Mouse (Mus musculus): ENCODE data around the gene C8a. TPM values are rescaled to one million over a fixed set of nuclear protein-coding genes. Genes with fewer than 3 reads are reported as not detected.

Gene C8a
- polyA plus RNA-seq, 1 experiment from 2014 or later, result not detected

DNA sequence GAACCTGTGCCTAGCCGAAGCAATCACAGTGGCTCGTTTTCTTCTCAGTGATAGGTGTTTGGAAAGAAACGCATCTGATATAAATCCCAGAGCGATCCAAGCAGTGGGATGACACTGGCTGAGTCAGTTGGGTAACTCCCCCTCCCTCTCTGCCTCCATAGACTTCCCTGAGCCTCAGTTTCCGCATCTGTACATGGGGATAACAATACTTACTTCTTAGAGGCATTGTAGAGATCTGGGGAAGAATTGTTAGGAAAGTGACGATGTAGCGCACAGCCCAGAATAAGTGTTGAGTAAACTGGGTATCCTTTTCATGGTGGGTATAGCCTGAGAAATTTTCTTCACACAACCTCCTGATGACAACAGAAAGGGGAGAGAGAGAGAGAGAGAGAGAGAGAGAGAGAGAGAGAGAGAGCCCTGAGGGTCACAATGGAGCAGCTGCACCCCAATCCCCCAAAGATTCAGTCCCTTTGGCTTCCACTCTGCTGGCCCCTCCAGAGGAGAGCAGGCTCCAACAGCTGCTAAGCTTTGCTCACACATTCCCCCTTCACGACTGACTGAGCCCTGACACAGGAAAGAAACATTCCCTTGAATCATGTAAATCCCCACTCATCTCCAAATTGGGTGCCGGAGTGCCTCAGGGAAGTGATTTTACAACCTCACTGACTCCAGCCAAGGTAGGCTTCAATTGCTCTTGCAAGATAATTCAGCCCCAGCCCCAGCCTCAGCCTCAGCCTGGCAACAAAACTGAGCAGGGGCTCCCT lies 12.5 kb upstream of the C8a start:
- Histone ChIP-seq H3K27me3 (0 out of 2 replicates have a peak, but pooled peaks cover 7% of the 10 kb centered on the region), H3K4me2 (no peak overlapping the region), H3K36me3 (no peaks in the 10 kb centered on the region), H3K27ac (no peak overlapping the region), H3K4me3 (no peak overlapping the region), H3K4me1 (replicated peaks) (peaks cover 5% of the 10 kb centered on the region), H3K9me3 (replicated peaks) (no peaks in the 10 kb centered on the region), H3K9ac (no peak overlapping the region)
- ATAC-seq (replicated peaks; ENCODE audit: insufficient number of reproducible peaks, insufficient read depth, low FRiP score, low read depth), result no peak
- WGBS, result 73% methylated on average over 9 of the region's 9 CpGs

DNA sequence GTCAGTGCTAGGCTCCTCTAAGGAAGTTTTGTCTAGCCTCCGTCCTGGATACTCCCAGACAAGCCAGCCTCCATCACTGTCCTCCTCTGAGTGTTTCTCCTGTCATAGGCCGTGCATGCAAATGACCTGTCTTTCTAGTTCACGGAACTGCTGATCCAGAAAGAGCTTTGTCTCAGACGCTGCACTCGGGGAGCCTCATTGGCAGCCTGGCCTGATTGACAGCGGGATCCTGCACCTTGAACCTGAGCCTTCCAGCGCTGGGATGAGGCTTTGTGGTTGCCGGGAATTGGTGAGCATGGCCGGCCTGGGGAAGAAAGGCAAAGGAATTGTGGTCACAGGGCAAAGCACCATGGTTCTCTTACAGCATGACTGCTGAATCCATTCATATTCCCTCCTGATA lies 11.3 kb upstream of the C8a start:
- no peak for ATAC-seq (replicated peaks; ENCODE audit: insufficient number of reproducible peaks, insufficient read depth, low FRiP score, low read depth)
- H3K4me3 ChIP-seq, result no peak overlapping the region
- no peak overlapping the region for H3K4me2 ChIP-seq
- peaks cover 5% of the 10 kb centered on the region for H3K4me1 ChIP-seq (replicated peaks)
- 79% methylated on average over 9 of the region's 9 CpGs for WGBS
- H3K9me3 ChIP-seq (replicated peaks), result no peaks in the 10 kb centered on the region
- no peaks in the 10 kb centered on the region for H3K36me3 ChIP-seq
- no peak overlapping the region for H3K27ac ChIP-seq
- H3K9ac ChIP-seq, result no peak overlapping the region
- 0 out of 2 replicates have a peak, but pooled peaks cover 7% of the 10 kb centered on the region for H3K27me3 ChIP-seq

DNA sequence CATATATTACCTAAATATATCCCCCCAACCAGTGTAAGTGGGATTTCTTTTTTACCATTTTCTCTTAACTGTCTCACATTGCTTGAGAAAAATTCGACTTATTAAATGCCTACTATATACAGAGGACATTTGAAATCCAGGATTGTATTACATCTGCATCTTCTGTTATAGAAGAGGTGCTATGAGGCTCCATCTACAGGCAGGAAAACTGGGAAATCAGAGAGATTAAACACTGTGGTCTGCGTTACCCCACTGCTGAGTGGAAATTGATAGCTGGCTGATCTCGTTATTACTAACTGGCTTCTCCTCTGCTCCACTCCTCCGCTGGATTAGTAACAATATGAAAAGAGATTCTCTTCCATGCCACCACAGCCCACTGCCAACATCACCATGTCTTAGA lies 366 bp downstream of the C8a start:
- WGBS, result 69% methylated on average over 4 of the region's 4 CpGs
- Histone ChIP-seq H3K4me1 (replicated peaks) (no peaks in the 10 kb centered on the region), H3K9ac (no peak overlapping the region), H3K9me3 (replicated peaks) (no peaks in the 10 kb centered on the region), H3K4me2 (no peak overlapping the region), H3K36me3 (no peaks in the 10 kb centered on the region), H3K4me3 (no peak overlapping the region), H3K27me3 (no peaks in the 10 kb centered on the region), H3K27ac (no peak overlapping the region)
- no peak for ATAC-seq (replicated peaks; ENCODE audit: insufficient number of reproducible peaks, insufficient read depth, low FRiP score, low read depth)

DNA sequence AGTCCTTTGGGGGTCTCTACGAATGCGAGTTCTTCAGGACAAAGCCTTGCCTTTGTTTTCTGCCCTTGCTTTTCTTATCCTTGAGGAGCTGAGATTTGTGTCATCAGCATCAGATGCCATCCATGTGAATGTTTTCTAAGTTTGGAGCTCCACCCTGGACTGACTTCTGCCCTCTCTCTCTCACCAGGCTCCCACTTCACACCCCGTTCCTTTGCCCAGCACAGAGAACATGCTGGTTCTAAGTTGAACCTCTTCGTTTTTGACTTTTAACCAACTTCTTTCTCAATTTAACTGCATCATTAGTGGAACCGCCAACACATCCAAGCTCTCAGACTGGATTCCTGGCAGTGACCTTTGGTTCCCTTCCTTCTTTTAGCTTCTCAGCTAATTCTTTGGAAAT lies 6.0 kb downstream of the C8a start:
- H3K9ac ChIP-seq, result no peak overlapping the region
- no peaks in the 10 kb centered on the region; the same call in 1 of the 2 replicates for H3K4me1 ChIP-seq (replicated peaks)
- H3K27me3 ChIP-seq, result no peaks in the 10 kb centered on the region
- no peaks in the 10 kb centered on the region for H3K9me3 ChIP-seq (replicated peaks)
- WGBS, result 80% methylated on average over 5 of the region's 5 CpGs
- no peak overlapping the region for H3K4me2 ChIP-seq
- H3K36me3 ChIP-seq, result no peaks in the 10 kb centered on the region
- no peak overlapping the region for H3K4me3 ChIP-seq
- ATAC-seq (replicated peaks; ENCODE audit: insufficient number of reproducible peaks, insufficient read depth, low FRiP score, low read depth), result no peak
- H3K27ac ChIP-seq, result no peak overlapping the region

DNA sequence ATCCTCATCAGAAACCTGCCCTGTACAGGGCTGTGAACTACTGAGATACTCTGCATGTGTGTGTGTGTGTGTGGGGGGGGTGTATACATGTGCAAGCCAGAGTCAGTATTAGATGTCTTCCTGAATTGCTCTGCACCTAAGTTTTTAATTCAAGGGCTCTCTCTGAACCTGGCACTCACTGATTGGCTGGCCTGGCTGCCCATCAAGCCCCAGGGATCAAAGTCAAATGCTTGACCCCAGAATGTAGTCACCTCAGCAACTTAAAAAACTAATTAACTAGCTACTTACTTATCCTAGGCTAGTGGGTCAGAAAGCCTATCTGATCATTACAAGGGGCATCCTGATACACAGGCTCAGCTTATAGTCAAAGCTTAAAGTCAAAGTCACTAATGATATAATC lies 6.6 kb downstream of the C8a start:
- Histone ChIP-seq H3K27ac (no peak overlapping the region), H3K27me3 (no peaks in the 10 kb centered on the region), H3K4me1 (replicated peaks) (no peaks in the 10 kb centered on the region; the same call in 1 of the 2 replicates), H3K9me3 (replicated peaks) (no peaks in the 10 kb centered on the region), H3K36me3 (no peaks in the 10 kb centered on the region), H3K4me2 (no peak overlapping the region), H3K9ac (no peak overlapping the region), H3K4me3 (no peak overlapping the region)
- no peak for ATAC-seq (replicated peaks; ENCODE audit: insufficient number of reproducible peaks, insufficient read depth, low FRiP score, low read depth)

DNA sequence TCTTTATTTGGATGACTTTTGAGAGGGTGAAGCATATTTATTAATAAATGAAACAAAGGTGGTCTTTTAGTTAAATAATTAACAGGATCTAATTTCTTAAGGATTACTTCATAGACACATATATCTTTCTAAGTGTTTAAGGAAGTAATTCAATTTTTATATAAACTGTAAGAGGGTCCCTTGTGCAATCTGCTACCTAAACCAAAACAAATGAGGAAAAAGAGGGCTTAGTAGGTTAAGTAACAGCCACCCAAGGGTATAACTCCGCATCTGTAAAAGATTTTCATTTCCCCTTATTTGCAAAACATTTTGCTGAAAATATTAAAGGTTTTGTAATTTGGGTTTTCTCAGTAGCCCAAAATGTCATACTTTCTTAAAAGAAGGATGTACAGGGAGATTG lies 11.8 kb downstream of the C8a start:
- Histone ChIP-seq H3K9me3 (replicated peaks) (no peaks in the 10 kb centered on the region), H3K36me3 (no peaks in the 10 kb centered on the region), H3K4me3 (no peak overlapping the region), H3K4me2 (no peak overlapping the region), H3K9ac (no peak overlapping the region), H3K4me1 (replicated peaks) (no peaks in the 10 kb centered on the region; the same call in 1 of the 2 replicates), H3K27ac (no peak overlapping the region), H3K27me3 (no peaks in the 10 kb centered on the region)
- ATAC-seq (replicated peaks; ENCODE audit: insufficient number of reproducible peaks, insufficient read depth, low FRiP score, low read depth), result no peak
- 85% methylated on average over 1 of the region's 1 CpGs for WGBS

DNA sequence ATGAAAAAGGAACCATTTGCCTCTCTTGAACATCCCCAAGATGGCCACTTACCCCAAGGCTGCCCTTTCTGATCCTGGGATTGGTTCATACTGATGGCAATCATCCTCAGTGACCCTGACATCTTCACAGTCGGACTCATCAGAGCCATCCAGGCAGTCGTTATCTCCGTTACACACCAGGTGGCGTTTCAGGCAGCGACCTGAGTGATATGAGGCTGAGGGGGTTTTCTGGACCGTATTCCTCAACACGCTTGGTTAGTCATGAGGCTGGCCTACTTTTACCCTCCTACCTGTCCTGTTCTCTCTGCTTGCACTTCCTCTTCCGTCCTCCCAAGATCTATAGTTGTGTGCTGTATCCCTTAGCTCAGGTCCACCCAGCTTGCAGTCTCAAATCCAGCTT lies 15.0 kb downstream of the C8a start:
- Histone ChIP-seq H3K9me3 (replicated peaks) (no peaks in the 10 kb centered on the region), H3K4me2 (no peak overlapping the region), H3K27me3 (no peaks in the 10 kb centered on the region), H3K27ac (no peak overlapping the region), H3K9ac (no peak overlapping the region), H3K4me3 (no peak overlapping the region), H3K36me3 (no peaks in the 10 kb centered on the region), H3K4me1 (replicated peaks) (no peaks in the 10 kb centered on the region)
- ATAC-seq (replicated peaks; ENCODE audit: insufficient number of reproducible peaks, insufficient read depth, low FRiP score, low read depth), result no peak
- 69% methylated on average over 8 of the region's 8 CpGs for WGBS

DNA sequence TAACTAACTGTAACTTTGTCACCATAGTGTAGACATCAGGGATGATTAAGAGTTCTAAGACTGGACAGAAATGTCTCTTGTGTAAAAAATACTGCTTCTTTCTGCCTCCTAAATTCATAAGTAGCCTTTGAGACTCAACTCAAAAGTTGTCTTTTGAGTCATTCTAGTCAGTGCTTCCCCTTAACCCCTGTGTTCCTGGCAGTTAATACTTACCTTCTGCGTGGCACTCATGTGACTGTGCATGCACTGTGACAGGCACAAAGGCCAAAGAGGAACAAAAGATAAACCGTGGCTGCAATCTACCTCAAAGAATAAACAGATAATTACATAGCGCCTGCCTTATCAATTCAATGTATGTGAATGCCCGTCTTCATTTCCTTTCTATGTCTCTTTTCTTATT lies 18.4 kb downstream of the C8a start:
- Histone ChIP-seq H3K9me3 (replicated peaks) (no peaks in the 10 kb centered on the region), H3K9ac (no peak overlapping the region), H3K27ac (no peak overlapping the region), H3K36me3 (no peaks in the 10 kb centered on the region), H3K27me3 (no peaks in the 10 kb centered on the region), H3K4me3 (no peak overlapping the region), H3K4me1 (replicated peaks) (no peaks in the 10 kb centered on the region), H3K4me2 (no peak overlapping the region)
- no peak for ATAC-seq (replicated peaks; ENCODE audit: insufficient number of reproducible peaks, insufficient read depth, low FRiP score, low read depth)
- 64% methylated on average over 4 of the region's 4 CpGs for WGBS

DNA sequence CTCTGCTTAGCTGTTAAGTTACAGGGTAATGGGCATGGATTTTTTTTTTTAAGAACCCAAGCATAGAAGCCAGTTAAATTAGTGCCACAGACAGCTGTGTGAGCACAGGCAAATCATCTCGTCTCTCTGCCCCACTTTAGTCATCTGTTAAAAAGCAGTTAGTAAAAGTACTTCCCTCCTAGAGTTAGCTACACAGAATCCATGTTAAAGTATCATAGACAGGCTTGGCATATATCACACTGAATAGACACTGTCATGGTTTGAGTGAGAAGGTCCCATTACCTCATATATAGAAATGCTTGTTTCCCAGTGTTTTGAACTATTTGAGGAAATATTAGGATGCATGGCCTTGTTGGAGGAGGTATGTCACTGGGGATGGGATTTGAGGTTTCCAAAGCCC lies 19.2 kb downstream of the C8a start, which contains the start of gene Gm17662:
Gm17662 (plus strand) TSS at position 301 of the 400 bp plus-strand sequence.
- Histone ChIP-seq H3K4me3 (no peak within 1 kb of the TSS), H3K36me3 (no peaks in the 10 kb centered on the region), H3K27ac (no peak within 1 kb of the TSS), H3K9ac (no peak within 1 kb of the TSS), H3K4me2 (no peak within 1 kb of the TSS), H3K27me3 (no peaks in the 10 kb centered on the region), H3K4me1 (replicated peaks) (no peaks in the 10 kb centered on the region), H3K9me3 (replicated peaks) (no peaks in the 10 kb centered on the region)
- no peak for ATAC-seq (replicated peaks; ENCODE audit: insufficient number of reproducible peaks, insufficient read depth, low FRiP score, low read depth)
- 70% methylated on average over 1 of the region's 1 CpGs for WGBS

DNA sequence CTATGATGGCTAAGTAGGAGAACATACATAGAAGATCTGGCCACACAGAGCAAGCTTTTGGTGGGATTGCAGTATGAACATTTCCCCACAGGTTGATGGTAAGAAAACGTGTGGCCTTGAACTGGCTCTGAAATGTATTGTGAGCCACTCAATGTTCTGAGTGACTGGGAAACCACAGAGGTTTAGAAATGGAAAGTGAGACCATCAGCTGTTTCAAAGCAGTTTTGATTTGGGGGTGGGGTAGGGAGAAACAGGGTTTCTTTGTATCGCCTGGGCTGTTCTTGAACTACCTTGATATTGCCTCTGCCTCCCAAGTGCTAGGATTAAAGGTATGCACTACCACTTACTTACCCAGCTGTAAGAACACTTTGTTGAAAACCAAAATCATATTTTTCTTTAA lies 21.0 kb downstream of the C8a start:
- Histone ChIP-seq H3K4me1 (replicated peaks) (no peaks in the 10 kb centered on the region), H3K9me3 (replicated peaks) (no peaks in the 10 kb centered on the region), H3K4me3 (no peak overlapping the region), H3K27ac (no peak overlapping the region), H3K27me3 (no peaks in the 10 kb centered on the region), H3K4me2 (no peak overlapping the region), H3K36me3 (no peaks in the 10 kb centered on the region), H3K9ac (no peak overlapping the region)
- WGBS, result 77% methylated on average over 2 of the region's 2 CpGs
- ATAC-seq (replicated peaks; ENCODE audit: insufficient number of reproducible peaks, insufficient read depth, low FRiP score, low read depth), result no peak

DNA sequence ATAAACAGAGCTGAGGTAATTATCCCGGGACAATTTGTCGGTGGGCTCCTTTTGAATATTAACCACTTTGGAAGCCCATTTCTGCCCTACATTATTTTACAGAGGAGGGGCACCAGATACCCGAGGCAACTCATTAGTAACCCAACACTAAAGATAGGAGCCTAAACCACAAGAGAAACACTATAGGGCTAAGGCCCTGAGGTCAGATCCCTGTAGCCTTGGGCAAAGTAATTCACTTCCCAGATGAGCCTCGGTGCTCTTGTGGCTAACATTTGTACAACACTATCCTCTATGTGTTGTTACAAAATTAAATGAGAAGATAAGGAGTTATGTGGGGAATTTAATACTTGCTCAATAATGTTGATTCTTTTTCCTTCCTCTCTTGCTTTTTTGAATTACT lies 32.7 kb downstream of the C8a start:
- WGBS, result 68% methylated on average over 4 of the region's 4 CpGs
- no peak overlapping the region for H3K9ac ChIP-seq
- H3K9me3 ChIP-seq (replicated peaks), result no peaks in the 10 kb centered on the region
- H3K4me1 ChIP-seq (replicated peaks), result no peaks in the 10 kb centered on the region
- no peak for ATAC-seq (replicated peaks; ENCODE audit: insufficient number of reproducible peaks, insufficient read depth, low FRiP score, low read depth)
- H3K36me3 ChIP-seq, result no peaks in the 10 kb centered on the region
- no peak overlapping the region for H3K4me2 ChIP-seq
- no peak overlapping the region for H3K27ac ChIP-seq
- H3K4me3 ChIP-seq, result no peak overlapping the region
- no peaks in the 10 kb centered on the region for H3K27me3 ChIP-seq

DNA sequence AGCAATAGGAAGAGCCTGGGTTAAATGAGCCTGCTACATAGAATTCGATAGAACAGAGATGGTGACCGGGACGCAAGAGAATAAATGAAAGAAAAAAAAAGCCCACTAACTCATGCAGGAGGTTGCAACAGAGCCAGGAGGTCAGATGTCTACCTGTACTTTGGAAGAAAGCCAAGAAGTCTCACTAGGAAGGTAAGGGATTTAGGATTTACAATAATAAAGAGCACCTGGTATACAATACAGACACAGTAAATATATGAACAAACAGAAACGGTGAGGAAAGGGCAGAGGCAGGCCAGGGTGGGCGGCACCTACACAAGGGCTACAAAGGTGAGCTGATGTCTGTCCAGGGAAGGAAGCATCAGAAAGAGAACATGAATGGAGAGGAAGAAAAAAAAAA lies 34.0 kb downstream of the C8a start:
- ATAC-seq (replicated peaks; ENCODE audit: insufficient number of reproducible peaks, insufficient read depth, low FRiP score, low read depth), result no peak
- no peaks in the 10 kb centered on the region for H3K9me3 ChIP-seq (replicated peaks)
- no peak overlapping the region for H3K9ac ChIP-seq
- H3K36me3 ChIP-seq, result no peaks in the 10 kb centered on the region
- H3K4me2 ChIP-seq, result no peak overlapping the region
- no peak overlapping the region for H3K27ac ChIP-seq
- H3K27me3 ChIP-seq, result no peaks in the 10 kb centered on the region
- no peak overlapping the region for H3K4me3 ChIP-seq
- 83% methylated on average over 5 of the region's 5 CpGs for WGBS
- no peaks in the 10 kb centered on the region for H3K4me1 ChIP-seq (replicated peaks)

Measured in heart, embryonic 15.5 days (tissue).